Mouse (Mus musculus) thymus, adult 2 months (tissue): ENCODE results near the gene Zp1. TPM values are rescaled to one million over a fixed set of nuclear protein-coding genes. Genes with fewer than 3 reads are reported as not detected.

Source experiments
- DNase-seq: peaks from one replicate; pipeline ENCODE4 v3.0.0; 2021
- H3K27ac ChIP-seq: fragments of 200-500 bp; 2 replicates; pipeline ENCODE4 v1.5.1; 2012; ENCODE audit warnings: low read length, control low read depth; ENCODE audit not compliant: control insufficient read depth, insufficient read depth
- H3K27me3 ChIP-seq: fragments of 200-500 bp; 2 replicates; pipeline ENCODE4 v1.6.1; 2012; ENCODE audit warnings: mild to moderate bottlenecking, low read length, moderate library complexity, mixed read lengths; ENCODE audit not compliant: control insufficient read depth, insufficient read depth
- H3K36me3 ChIP-seq: fragments of 200-500 bp; 2 replicates; pipeline ENCODE4 v1.6.1; 2012; ENCODE audit warnings: mild to moderate bottlenecking, low read length, moderate library complexity; ENCODE audit not compliant: control insufficient read depth, insufficient read depth
- H3K4me1 ChIP-seq: fragments of 200-500 bp; replicated peaks from 2 replicates; pipeline ENCODE4 v1.6.1; 2012; ENCODE audit warnings: low read length; ENCODE audit not compliant: control insufficient read depth, insufficient read depth
- H3K4me3 ChIP-seq: fragments of 200-500 bp; 2 replicates; pipeline ENCODE4 v1.5.1; 2012; ENCODE audit warnings: mild to moderate bottlenecking, low read length, control low read depth, moderate library complexity; ENCODE audit not compliant: control insufficient read depth, insufficient read depth
- CTCF ChIP-seq: fragments of 200-500 bp; IDR thresholded peaks from 2 replicates; pipeline ENCODE4 v1.5.1; 2012; ENCODE audit warnings: mild to moderate bottlenecking, control low read depth, low read length, moderate library complexity, borderline replicate concordance; ENCODE audit not compliant: control insufficient read depth, poor library complexity, insufficient read depth; ENCODE audit errors: extremely low read depth
- POLR2A ChIP-seq: fragments of 200-500 bp; IDR thresholded peaks from 2 replicates; pipeline ENCODE4 v1.6.1; 2012; ENCODE audit warnings: mild to moderate bottlenecking, low read length, control low read depth, moderate library complexity; ENCODE audit not compliant: control insufficient read depth, poor library complexity, insufficient read depth; ENCODE audit errors: extremely low read depth
- WGBS: fragments of 180-500 bp; shearing (Covaris S2); methylation state at CpG from one replicate; pipeline ENCODE4 v1.1.7; 2018; 5-methylcytosine and 5-hydroxymethylcytosine counted together
- polyA plus RNA-seq: library from polyadenylated mRNA; depleted of rRNA; stranded (reverse); fragments of >200 nt; gene quantifications from 2 replicates; pipeline ENCODE4 v1.2.3, GENCODE M21; 2012

Zp1 gene
- polyA plus RNA-seq, 1 experiment, result 0.23 TPM

DNA sequence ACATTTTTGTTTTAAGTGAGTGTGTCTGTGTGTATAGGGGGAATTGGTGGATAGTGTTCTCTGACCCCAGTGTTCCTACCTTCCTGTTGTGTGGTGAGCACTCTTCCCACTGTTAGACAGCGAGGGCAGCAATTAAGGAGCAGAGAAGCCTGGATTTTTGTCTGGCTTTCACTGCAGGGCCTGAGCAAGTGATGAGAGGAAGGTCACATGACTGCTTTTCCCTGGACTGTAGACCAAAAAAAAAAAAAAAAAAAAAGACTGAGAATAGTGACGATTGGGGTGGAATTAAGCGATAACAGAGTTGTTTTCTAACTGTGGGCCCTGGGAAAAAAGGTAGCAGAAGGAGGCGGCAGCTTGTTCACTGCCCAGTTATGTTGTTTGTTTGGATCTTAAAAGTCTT is 6.2 kb upstream of the Zp1 start:
- TF ChIP-seq CTCF, result no peak
- TF ChIP-seq POLR2A, result no peak
- 86% methylated on average over 4 of the region's 4 CpGs for WGBS
- H3K27ac ChIP-seq, result no peak overlapping the region
- H3K27me3 ChIP-seq, result no peaks in the 10 kb centered on the region
- no peak for DNase-seq
- no peaks in the 10 kb centered on the region for H3K36me3 ChIP-seq
- no peaks in the 10 kb centered on the region for H3K4me1 ChIP-seq
- H3K4me3 ChIP-seq, result no peak overlapping the region

DNA sequence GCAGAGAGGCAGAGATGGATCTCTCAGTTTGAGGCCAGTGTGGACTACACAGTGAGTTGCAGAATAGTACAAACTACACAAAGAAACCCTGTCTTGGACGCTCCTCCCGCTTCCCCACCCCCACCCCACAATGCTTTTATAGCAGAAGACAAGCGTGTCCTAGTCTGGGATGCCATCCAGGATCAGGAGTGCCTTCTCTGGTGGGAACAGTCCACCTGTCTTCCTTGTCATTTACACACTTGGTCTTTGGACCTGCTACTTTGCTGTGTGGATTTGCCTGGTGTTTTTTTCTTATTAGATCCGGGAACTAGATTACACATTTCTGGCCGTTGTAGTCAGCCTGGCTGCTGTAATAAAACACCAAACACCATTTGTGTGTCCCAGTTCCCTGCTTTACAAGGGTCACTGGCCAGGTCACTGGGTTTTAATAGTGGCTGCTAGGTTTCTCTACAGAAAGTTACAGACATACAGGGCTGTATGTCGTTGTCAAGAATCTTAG is 5.7 kb upstream of the Zp1 start:
- H3K36me3 ChIP-seq, result no peaks in the 10 kb centered on the region
- TF ChIP-seq POLR2A (no peak), CTCF (no peak)
- DNase-seq, result no peak
- H3K4me3 ChIP-seq, result no peak overlapping the region
- H3K27ac ChIP-seq, result no peak overlapping the region
- no peaks in the 10 kb centered on the region for H3K4me1 ChIP-seq
- WGBS, result 89% methylated on average over 6 of the region's 6 CpGs
- H3K27me3 ChIP-seq, result no peaks in the 10 kb centered on the region

DNA sequence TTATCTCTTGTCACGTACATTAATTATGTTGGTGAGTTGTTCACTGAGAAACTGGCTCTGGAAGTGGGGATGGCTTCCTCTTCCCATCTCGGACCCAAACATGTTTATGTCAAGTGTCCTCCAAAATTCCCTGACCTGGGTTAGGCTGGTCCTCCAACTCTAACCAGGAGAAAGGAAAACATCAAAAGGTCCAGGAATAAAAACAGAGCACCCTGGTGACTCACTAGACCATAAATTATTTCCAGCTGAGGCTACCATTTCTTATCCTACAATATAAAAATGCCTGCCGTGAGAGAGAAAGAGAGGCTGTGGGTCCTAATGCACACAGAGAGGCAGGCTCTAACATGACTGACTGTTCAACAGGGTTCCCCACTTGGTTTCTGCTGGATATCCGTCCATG is 3.8 kb upstream of the Zp1 start:
- H3K27ac ChIP-seq, result no peak overlapping the region
- 85% methylated on average over 4 of the region's 4 CpGs for WGBS
- H3K36me3 ChIP-seq, result no peaks in the 10 kb centered on the region
- H3K4me3 ChIP-seq, result no peak overlapping the region
- no peaks in the 10 kb centered on the region for H3K4me1 ChIP-seq
- no peaks in the 10 kb centered on the region for H3K27me3 ChIP-seq
- DNase-seq, result no peak
- TF ChIP-seq CTCF (no peak), POLR2A (no peak)

DNA sequence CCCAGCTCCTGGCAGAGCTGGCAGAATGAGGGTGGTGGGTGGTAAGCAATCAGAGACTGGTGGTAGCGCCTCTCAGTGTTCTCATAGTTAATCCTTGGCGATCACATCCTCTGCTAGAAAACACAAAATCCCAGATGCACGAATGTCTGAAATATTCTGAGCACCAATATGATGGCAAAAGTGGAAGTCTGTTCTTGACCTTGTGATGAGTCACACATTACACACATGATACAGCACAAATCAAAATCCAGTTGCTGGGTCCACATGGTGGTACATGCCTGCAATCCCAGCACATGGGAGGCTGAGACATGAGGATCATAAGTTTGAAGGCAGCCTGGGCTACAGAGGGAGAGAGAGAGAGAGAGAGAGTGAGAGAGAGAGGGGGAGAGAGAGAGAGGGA is 626 bp upstream of the Zp1 start:
- Histone ChIP-seq H3K4me3 (no peak overlapping the region), H3K27me3 (peaks cover 2% of the 10 kb centered on the region; the same call in 1 of the 2 replicates), H3K36me3 (no peaks in the 10 kb centered on the region), H3K27ac (no peak overlapping the region), H3K4me1 (no peaks in the 10 kb centered on the region)
- 81% methylated on average over 3 of the region's 3 CpGs for WGBS
- TF ChIP-seq POLR2A, result no peak
- TF ChIP-seq CTCF, result no peak
- no peak for DNase-seq

DNA sequence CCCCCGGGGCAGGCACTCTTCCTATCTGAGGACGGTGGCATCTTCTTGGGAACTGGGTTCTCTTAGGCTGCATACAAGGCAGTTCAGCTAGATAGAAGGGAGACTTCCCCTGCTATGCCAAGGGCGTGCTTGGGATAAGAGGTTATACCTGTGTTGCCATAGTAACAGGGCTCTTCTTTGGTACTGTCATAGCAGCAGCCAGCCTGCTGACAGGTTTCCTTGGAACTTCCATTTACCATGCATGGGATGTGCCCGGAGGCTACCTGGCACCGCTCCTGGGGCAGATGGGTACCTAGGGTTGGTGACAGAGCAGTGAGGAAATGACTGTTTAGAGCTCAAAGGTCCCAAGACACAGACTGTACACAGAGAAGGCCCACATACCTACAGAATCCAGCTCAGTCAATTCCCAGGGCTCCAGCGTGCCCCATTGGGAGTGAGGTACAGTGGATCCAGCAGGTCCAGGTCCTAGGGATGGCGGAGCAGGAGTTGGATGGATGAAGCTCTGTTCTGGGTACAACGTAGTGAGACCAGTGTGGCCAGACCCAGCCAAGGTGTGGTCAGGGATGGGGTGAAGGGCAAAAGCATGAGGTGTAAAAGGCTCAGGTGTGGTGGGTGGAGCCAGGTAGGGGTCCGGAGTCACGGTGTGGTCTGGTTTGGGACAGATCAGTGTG is 2.0 kb downstream of the Zp1 start:
- Histone ChIP-seq H3K27ac (no peak overlapping the region), H3K27me3 (peaks cover 9% of the 10 kb centered on the region; the same call in 1 of the 2 replicates), H3K36me3 (no peaks in the 10 kb centered on the region), H3K4me3 (no peak overlapping the region), H3K4me1 (no peaks in the 10 kb centered on the region)
- no peak for TF ChIP-seq CTCF
- no peak for TF ChIP-seq POLR2A
- DNase-seq, result no peak
- 96% methylated on average over 10 of the region's 10 CpGs for WGBS

DNA sequence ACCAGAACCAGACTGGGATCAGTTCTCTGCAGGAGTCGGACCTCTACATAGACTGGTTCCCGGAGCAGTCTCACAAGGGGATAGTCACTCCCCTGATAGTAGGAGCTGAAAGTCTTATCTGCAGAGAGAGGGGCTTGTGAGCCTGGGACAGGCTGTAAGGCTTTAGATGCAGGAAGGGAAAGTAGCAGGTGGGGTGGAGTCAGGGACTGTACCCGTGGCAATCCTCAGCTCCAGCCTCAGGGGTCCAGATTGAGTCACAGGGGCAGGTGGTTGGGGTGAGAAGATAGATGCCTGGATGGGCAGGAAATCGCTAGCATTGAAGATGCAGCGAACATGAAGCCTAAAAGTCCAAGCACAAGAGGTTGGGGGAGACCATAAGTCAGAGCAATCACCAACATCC is 3.9 kb downstream of the Zp1 start:
- Histone ChIP-seq H3K36me3 (no peaks in the 10 kb centered on the region), H3K4me1 (no peaks in the 10 kb centered on the region), H3K27ac (no peak overlapping the region), H3K4me3 (no peak overlapping the region), H3K27me3 (peaks cover 9% of the 10 kb centered on the region; the same call in 1 of the 2 replicates)
- TF ChIP-seq CTCF (no peak), POLR2A (no peak)
- DNase-seq, result no peak
- WGBS, result 69% methylated on average over 5 of the region's 5 CpGs

GRCm38 (mm10) chr19:10914870-10915269 is 5.6 kb downstream of the Zp1 start:
- Histone ChIP-seq H3K4me3 (no peak overlapping the region), H3K27me3 (peaks cover 9% of the 10 kb centered on the region; the same call in 1 of the 2 replicates), H3K27ac (no peak overlapping the region), H3K4me1 (no peaks in the 10 kb centered on the region), H3K36me3 (no peaks in the 10 kb centered on the region)
- WGBS, result 6% methylated on average over 2 of the region's 2 CpGs
- TF ChIP-seq POLR2A, result no peak
- TF ChIP-seq CTCF, result no peak
- no peak for DNase-seq
